Mouse (Mus musculus) embryonic facial prominence, embryonic 14.5 days (tissue): Measurements from ENCODE around the gene 9630041A04Rik. TPM values are rescaled to one million over a fixed set of nuclear protein-coding genes. Genes with fewer than 3 reads are reported as not detected.

Experiments
- ATAC-seq: fragments of 200-750 bp; cut with Nextera tagmentation; 2 replicates; pipeline ENCODE4 v1.8.0; 2017; ENCODE audit warnings: low read depth, moderate number of reproducible peaks, moderate TSS enrichment
- DNase-seq: peaks from one replicate; pipeline ENCODE4 v3.0.0-alpha.2; 2015; ENCODE audit warnings: low spot score
- H3K27ac ChIP-seq: fragments of 300-500 bp; sonication (generic); replicated peaks from 2 replicates; pipeline ENCODE4 v1.5.1; 2014; ENCODE audit warnings: low read depth, mild to moderate bottlenecking, low read length, moderate library complexity
- H3K27me3 ChIP-seq: fragments of 300-500 bp; sonication (generic); replicated peaks from 2 replicates; pipeline ENCODE4 v1.6.1; 2014; ENCODE audit warnings: low read length; ENCODE audit not compliant: control insufficient read depth, insufficient read depth
- H3K36me3 ChIP-seq: fragments of 300-500 bp; sonication (generic); 2 replicates; pipeline ENCODE4 v1.6.1; 2014; ENCODE audit warnings: low read length, mixed read lengths; ENCODE audit not compliant: control insufficient read depth, insufficient read depth
- H3K4me1 ChIP-seq: fragments of 300-500 bp; sonication (generic); 2 replicates; pipeline ENCODE4 v1.6.1; 2014; ENCODE audit warnings: antibody characterized with exemption, low read length; ENCODE audit not compliant: control insufficient read depth, insufficient read depth
- H3K4me2 ChIP-seq: fragments of 300-500 bp; sonication (generic); 2 replicates; pipeline ENCODE4 v1.6.1; 2014; ENCODE audit warnings: low read depth, mild to moderate bottlenecking, low read length, moderate library complexity, mixed read lengths
- H3K4me3 ChIP-seq: fragments of 300-500 bp; sonication (generic); 2 replicates; pipeline ENCODE4 v1.5.1; 2014; ENCODE audit warnings: low read depth, mild to moderate bottlenecking, low read length
- H3K9ac ChIP-seq: fragments of 300-500 bp; sonication (generic); 2 replicates; pipeline ENCODE4 v1.6.1; 2014; ENCODE audit warnings: low read depth, mild to moderate bottlenecking, low read length, moderate library complexity, mixed read lengths
- H3K9me3 ChIP-seq: fragments of 300-500 bp; sonication (generic); 2 replicates; pipeline ENCODE4 v1.6.1; 2016; ENCODE audit warnings: low read length; ENCODE audit not compliant: control insufficient read depth
- WGBS: fragments of 180-500 bp; shearing (Covaris S2); extraction: QIAGEN DNeasy Blood & Tissue Kit; methylation state at CpG from one replicate; pipeline ENCODE4 v1.1.7; 2014; 5-methylcytosine and 5-hydroxymethylcytosine counted together
- polyA plus RNA-seq: library from polyadenylated mRNA; unstranded; fragments of >200 nt; fragmentation: Nextera tagmentation; extraction: Ambion mirVana; gene quantifications from 2 replicates; pipeline ENCODE4 v1.2.1, GENCODE M21; 2014

Gene 9630041A04Rik
- polyA plus RNA-seq, 1 experiment from 2014 or later = not detected

GRCm38 (mm10) chr9:101990836-101991235, 129.2 kb downstream of the 9630041A04Rik start:
- no peak overlapping the region for H3K4me3 ChIP-seq
- H3K9me3 ChIP-seq = no peaks in the 10 kb centered on the region
- H3K9ac ChIP-seq = no peak overlapping the region
- H3K4me2 ChIP-seq = no peak overlapping the region
- H3K4me1 ChIP-seq = no peaks in the 10 kb centered on the region
- ATAC-seq (no peak), DNase-seq (no peak)
- H3K27ac ChIP-seq = no peak overlapping the region
- no peaks in the 10 kb centered on the region for H3K27me3 ChIP-seq
- WGBS = 75% methylated on average over 12 of the region's 12 CpGs
- H3K36me3 ChIP-seq = no peaks in the 10 kb centered on the region
